Mouse (Mus musculus): ENCODE results near the gene Slco2a1.

DNA sequence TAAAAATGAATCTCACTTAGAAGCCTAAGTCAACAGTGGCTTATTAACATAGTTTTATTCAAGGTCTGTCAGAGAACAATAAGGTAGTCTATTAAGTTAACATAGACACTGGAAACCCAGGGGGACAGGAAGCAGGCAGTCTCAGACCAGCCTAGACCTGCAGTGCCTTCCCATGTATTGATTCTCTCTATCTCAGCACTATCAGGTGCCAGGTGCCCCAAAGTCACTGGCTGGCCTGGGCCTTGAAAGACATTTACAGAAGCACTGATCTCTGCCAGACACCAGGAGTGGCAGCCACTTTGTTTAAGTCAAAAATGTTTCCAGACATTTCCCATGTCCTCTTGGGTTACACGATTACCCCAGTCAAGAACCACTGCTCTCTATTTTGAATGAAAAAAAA, 11.4 kb upstream of the Slco2a1 start:
- TF ChIP-seq CTCF (IDR thresholded peaks at IDR 0.05; ENCODE audit: control insufficient read depth, insufficient read depth, insufficient replicate concordance, low read depth, low read length) (no peak), POLR2A (IDR thresholded peaks at IDR 0.05; ENCODE audit: control insufficient read depth, low read depth, low read length) (no peak)
